Mouse (Mus musculus) brain, embryonic 14.5 days (tissue): ENCODE results near the gene Dner.

Experiments used
- CTCF ChIP-seq: fragments of 200-500 bp; IDR thresholded peaks from 2 replicates; pipeline ENCODE4 v1.5.1; 2012; ENCODE audit warnings: inconsistent platforms, mild to moderate bottlenecking, moderate library complexity, borderline replicate concordance; ENCODE audit not compliant: insufficient read depth, insufficient read length; ENCODE audit errors: extremely low read depth
- POLR2A ChIP-seq: fragments of 200-500 bp; IDR thresholded peaks from 2 replicates; pipeline ENCODE4 v1.6.1; 2012; ENCODE audit warnings: mild to moderate bottlenecking, inconsistent platforms, borderline replicate concordance; ENCODE audit not compliant: poor library complexity, insufficient read depth, insufficient read length, severe bottlenecking; ENCODE audit errors: extremely low read depth

- TF ChIP-seq CTCF: peak; percentile 56; the same call in 1 of the 2 replicates
- TF ChIP-seq POLR2A: no peak
These were observed 225.7 kb downstream of the Dner start for GRCm38 (mm10) chr1:84470342-84470741.
